Mouse (Mus musculus) retina, embryonic 14.5 days (tissue): ENCODE data around the gene Rnf144a.

Source experiments
- DNase-seq: peaks from one replicate; pipeline ENCODE4 v3.0.0-alpha.2; 2015; ENCODE audit warnings: low spot score

The Rnf144a gene

DNA sequence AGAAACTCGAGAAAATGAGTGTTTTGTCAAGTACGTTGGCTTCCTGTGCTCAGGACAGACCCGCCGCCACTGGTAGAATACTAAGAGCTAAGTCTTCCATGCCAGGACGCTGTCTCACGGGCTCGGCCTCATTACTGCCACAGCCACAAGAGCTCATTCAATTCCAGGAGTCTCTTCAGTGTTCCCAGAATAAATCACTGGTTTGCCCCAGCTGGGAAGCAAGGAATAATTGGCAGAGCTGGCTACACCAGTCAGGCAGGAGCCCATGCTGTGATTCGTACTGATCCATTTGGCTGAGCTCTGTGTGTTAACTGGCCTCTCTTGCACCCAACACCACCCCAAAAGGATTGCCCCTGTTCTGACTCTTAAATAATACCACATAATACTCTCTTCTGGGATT lies 45.0 kb downstream of the Rnf144a start:
- no peak for DNase-seq

DNA sequence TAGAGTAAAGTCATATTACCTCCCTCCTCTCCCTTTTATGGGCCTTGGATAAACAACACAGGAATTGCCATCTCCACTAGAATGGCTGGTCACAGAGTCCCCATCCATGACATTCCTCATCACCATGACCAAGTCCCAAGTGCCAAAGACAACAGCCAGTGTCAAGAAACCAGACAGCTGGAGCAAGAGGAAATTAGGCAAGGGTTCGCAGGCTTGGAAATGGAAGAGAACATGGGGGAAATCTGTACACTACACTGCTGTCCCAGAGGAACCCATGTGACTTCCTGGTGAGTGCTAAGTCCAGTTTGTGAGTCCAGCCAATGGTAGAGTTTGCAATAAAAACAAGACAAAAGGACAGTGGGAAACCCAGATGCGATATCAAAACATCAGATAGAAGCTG lies 47.7 kb downstream of the Rnf144a start:
- no peak for DNase-seq

DNA sequence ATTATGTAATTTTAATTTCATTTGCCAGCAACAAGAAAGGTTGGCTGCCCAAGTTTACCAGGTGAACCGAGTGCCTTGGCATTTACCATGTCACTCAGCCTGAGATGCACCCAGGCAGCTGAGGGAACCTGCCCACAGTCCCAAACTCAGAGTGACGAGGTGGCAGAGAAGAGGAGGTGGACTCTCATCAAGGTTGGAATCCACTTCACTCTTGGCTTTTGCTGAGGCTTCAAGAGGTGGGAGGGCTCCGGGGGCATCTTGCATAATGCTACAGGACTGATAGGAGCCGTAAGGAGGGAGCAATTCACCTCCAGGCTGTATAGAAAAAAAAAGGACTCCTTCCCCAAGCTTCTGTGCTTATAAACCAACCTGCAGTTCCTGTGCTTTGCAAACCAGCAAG lies 48.7 kb downstream of the Rnf144a start:
- DNase-seq = no peak

DNA sequence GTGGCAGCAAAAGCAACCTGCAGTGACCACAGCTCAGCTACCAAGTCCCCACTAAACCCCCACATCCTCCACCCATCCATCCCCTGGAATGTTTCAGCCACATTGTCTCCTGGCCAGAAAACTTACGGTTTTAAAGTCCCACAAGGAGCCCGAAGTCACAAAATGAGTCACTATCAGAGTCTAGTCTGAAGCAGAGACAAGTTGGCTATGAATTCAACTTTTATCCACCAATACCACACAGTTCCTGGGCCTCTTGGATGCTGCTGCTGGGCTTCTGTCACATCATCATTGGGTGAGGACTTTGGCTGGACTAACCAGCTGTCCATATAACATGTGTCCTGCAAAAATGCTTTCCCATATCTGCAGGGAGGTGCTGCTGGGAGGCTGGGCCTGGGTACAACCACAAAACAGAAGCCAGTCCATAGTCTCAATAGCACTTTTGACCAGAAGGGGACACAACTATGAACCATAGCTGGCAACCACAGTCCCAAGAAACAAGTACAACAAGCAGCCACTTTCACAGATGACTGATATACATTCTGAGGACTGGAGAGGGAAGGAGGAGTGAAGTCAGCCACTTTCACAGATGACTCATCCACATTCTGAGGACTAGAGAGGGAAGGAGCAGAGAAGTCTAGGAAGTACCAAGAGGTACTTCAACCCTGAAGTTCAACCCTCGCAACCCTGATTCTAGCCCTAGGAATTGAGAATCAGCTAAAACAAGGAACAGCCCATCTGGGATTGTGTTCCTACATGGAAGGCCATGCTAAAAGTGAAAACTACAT lies 49.3 kb downstream of the Rnf144a start:
- no peak for DNase-seq

- no peak for DNase-seq
Measured at GRCm38 (mm10) chr12:26364822-26365221, 50.2 kb downstream of the Rnf144a start.

DNA sequence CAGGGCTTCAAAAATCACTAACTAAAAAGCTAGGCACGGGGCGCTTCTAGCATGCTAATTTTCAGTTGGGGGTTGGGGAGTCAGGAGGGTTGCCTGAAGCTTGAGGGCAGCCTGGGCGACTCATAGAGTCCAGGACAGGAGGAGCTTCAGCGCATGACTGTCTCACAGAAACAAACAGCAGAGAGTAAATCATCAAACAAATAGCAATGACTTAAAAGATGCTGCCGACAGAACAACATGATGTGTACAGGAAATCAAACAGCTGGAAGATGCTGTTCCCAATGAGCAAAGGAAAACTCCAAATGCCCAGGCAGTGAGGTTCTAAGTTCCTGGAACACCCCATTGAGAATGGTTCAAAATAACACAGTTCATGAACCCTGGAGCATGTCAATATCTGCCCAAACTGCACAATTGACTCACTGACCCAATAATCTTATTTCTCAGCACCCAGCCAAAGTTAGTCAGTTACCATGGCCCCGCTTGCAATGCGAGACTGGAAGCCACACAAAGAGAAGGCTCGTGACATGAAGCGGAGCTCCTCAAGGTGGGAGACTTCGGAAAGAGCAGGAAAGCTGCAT lies 54.0 kb downstream of the Rnf144a start:
- no peak for DNase-seq

- no peak for DNase-seq
Measured at GRCm38 (mm10) chr12:26359817-26360216, 55.2 kb downstream of the Rnf144a start.

DNA sequence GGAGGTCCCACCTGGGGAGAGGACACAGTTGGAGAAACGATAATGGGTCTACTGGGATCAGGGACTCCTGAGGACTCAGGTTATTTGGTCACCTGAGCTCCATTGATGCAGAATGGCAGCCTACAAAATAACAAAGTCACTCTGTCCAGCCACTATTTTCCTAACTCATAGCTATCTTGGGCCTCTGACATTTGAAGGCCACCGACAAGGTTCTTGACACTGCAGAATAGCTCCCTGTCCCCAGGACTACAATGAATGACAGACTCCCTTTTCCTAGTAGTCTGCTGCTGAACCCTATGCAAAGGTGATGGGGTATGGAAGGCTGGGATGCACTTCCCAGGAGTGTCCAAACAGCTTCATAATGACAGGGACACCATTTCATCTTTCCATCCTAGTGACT lies 55.8 kb downstream of the Rnf144a start:
- no peak for DNase-seq

DNA sequence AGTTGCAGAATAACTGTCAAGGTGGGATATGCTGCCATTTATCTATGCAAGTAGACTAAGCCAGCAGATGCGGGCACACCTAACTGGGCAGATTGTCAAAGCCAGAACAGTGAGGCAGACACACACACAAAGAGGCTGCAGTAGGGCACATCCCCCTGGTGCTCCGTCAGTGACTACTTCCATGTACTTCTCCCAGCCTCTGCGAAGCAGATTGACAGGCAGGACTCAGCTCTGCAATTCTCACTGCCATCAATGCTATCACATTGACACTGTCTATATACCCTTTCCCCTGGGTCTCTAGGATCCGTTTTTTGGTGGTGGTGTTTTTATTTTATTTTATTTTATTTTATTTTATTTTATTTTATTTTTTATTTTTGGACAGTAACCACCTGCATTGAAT lies 57.8 kb downstream of the Rnf144a start:
- DNase-seq = no peak

GRCm38 (mm10) chr12:26356191-26356590 lies 58.9 kb downstream of the Rnf144a start:
- no peak for DNase-seq

- peak; percentile 28 for DNase-seq
Measured at GRCm38 (mm10) chr12:26351321-26351720, 63.7 kb downstream of the Rnf144a start.

GRCm38 (mm10) chr12:26344408-26344807 lies 70.6 kb downstream of the Rnf144a start:
- no peak for DNase-seq

DNA sequence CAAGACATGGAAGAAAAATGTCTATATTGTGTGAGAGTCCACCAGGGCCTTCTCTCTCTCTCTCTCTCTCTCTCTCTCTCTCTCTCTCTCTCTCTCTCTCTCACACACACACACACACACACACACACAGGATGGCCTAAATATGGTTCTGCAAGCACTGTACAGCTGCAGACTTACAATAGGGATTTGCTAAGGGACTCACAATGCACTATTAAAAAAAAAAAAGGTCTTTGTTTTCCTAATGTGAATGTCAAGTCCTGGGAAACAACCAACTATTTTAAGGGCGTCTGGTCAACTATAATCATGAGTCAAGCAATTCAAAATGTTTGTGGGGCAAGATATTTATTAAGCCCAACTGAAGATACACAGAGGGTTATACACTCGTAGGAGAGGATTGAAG lies 71.9 kb downstream of the Rnf144a start:
- DNase-seq = no peak

- DNase-seq = no peak
Measured at GRCm38 (mm10) chr12:26342663-26343062, 72.4 kb downstream of the Rnf144a start.

GRCm38 (mm10) chr12:26342086-26342485 lies 73.0 kb downstream of the Rnf144a start:
- no peak for DNase-seq

DNA sequence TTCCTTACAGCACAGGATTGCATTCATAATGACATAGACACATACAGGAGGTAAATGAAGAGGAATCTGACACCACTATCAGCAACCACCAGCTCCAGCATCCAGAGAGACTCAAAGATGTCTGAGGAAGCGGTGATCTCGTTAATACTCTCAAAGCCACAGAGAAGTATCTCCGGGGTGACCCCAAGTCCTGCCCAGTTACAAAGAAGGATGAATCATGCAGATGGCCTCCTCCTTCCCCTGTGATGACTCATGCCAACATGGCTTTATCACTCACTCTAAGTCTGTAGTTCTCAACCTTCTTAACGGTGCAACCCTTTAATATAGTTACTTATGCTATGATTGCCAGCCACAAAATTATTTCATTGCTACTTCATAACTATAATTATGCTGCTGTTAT lies 74.4 kb downstream of the Rnf144a start:
- no peak for DNase-seq

DNA sequence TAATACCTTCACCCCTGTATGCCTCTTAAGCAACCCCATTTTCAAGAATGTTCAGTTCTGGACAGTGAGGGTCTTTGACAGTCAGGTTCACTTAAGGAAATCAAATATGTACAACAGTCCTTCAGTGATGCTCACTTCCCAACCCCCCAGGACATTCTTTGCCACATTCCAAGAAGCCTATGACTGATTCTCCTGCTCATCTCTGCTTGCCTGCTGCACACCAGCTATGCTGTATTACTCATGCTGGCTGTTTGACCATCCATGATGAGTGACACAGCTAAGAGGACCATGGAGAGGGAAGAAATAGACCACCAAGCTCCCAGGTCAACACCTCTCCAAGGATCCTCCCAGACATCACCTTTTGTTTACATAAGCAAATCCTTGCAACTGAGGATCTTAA lies 75.2 kb downstream of the Rnf144a start:
- DNase-seq = no peak

DNA sequence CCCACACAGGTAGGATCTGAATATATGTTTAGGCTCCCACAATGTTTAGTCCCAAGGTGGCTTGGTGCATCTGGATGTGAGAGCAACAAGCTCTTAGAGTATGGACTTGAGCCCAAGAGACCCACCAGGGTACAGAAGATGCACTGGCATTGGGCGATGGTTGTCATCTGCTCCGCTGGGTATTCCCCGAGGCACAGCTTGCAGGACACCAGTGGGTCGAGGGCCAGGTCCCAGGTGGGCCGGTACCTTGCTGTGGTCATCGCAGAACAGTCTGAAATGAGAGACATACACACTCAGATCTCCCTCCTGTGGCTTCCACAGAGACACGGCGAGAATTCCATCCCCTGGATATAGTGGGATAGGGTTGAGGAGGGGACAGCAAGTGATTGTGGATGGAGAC lies 75.9 kb downstream of the Rnf144a start:
- DNase-seq = no peak

- no peak for DNase-seq
Measured at GRCm38 (mm10) chr12:26333678-26334077, 81.4 kb downstream of the Rnf144a start.

GRCm38 (mm10) chr12:26331048-26331447 lies 84.0 kb downstream of the Rnf144a start:
- DNase-seq = no peak

GRCm38 (mm10) chr12:26329756-26330155 lies 85.3 kb downstream of the Rnf144a start:
- no peak for DNase-seq

- no peak for DNase-seq
Measured at GRCm38 (mm10) chr12:26329031-26329675, 85.9 kb downstream of the Rnf144a start.

- DNase-seq = no peak
Measured at GRCm38 (mm10) chr12:26323783-26324364, 91.2 kb downstream of the Rnf144a start.
